Mouse (Mus musculus) bone marrow macrophage, adult 2 months (primary cell): ENCODE measurements around the gene Draxin.

Experiments used
- CTCF ChIP-seq: IDR thresholded peaks from 2 replicates; pipeline ENCODE4 v1.5.1; 2012; ENCODE audit warnings: low read depth, mild to moderate bottlenecking, low read length, moderate library complexity
- POLR2A ChIP-seq: IDR thresholded peaks from 2 replicates; pipeline ENCODE4 v1.6.1; 2012; ENCODE audit warnings: mild to moderate bottlenecking, low read depth, low read length, borderline replicate concordance

DNA sequence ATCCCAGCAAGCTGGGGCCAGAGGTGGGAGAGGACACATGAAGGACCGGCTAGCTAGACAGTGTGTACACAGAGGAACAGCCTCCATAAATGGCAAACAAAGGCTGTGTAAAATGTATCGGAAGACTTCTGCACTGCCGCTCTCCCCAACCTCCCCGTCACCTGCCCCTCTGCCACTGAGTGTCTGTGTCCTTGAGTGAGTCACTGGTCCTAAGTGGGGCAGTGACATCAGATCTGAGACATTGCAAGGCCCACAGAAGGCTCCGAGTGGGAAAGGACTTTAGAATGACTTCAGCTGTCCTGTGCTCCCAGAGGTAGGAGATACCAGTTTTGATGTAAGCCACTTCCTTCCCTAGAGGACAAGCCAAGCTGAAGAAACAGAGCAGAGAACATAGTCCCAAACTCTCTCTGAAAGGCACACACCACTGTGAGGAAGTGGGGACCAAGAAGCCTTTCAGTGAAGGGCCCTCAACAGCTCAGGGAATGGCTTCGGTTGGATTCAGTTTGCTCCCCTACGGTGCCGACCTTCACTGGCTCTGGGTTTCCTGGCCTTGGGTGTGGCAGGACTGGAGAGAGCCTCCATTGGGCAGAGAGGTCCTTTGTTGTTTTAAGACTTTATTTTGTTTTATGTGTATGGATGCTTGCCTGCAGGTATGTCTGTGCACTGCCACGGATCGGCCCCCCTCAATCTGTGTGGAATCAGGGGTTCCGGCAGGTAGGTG is 37.8 kb downstream of the Draxin start:
- TF ChIP-seq POLR2A, result no peak
- no peak for TF ChIP-seq CTCF
